Mouse (Mus musculus) ES-Bruce4 (cell line): Measurements from ENCODE around the gene Zbtb8b. TPM values are rescaled to one million over a fixed set of nuclear protein-coding genes. Genes with fewer than 3 reads are reported as not detected.
"Not testable (repeated sequence)": the region's sequence is repeated elsewhere in the genome, so short reads cannot be mapped to it uniquely, and the experiment has no call there.

Source experiments
- H3K27ac ChIP-seq: 2 replicates; pipeline ENCODE4 v1.5.1; 2012; ENCODE audit warnings: low read length, inconsistent platforms; ENCODE audit not compliant: insufficient read depth
- H3K27me3 ChIP-seq: 2 replicates; pipeline ENCODE4 v1.6.1; 2012; ENCODE audit warnings: mild to moderate bottlenecking, low read length, inconsistent platforms; ENCODE audit not compliant: control insufficient read depth, poor library complexity, insufficient read depth, severe bottlenecking
- H3K36me3 ChIP-seq: 2 replicates; pipeline ENCODE4 v1.6.1; 2012; ENCODE audit warnings: inconsistent platforms, mild to moderate bottlenecking, low read length, moderate library complexity; ENCODE audit not compliant: control insufficient read depth, poor library complexity, insufficient read depth, severe bottlenecking
- H3K4me1 ChIP-seq: one replicate; pipeline ENCODE4 v1.8.1; 2011; ENCODE audit warnings: low read length; ENCODE audit not compliant: control insufficient read depth, insufficient read depth
- H3K4me3 ChIP-seq: 2 replicates; pipeline ENCODE4 v1.5.1; 2011; ENCODE audit warnings: low read depth, mild to moderate bottlenecking, low read length
- H3K9ac ChIP-seq: 2 replicates; pipeline ENCODE4 v1.6.1; 2012; ENCODE audit warnings: low read depth, mild to moderate bottlenecking, inconsistent platforms; ENCODE audit not compliant: poor library complexity, severe bottlenecking
- H3K9me3 ChIP-seq: replicated peaks from 2 replicates; pipeline ENCODE4 v1.6.1; 2012; ENCODE audit warnings: mild to moderate bottlenecking, low read length, inconsistent platforms; ENCODE audit not compliant: control insufficient read depth, poor library complexity, insufficient read depth, severe bottlenecking
- CTCF ChIP-seq: IDR thresholded peaks from one replicate; pipeline ENCODE4 v1.8.1; 2011; ENCODE audit warnings: low read depth, low read length
- EP300 ChIP-seq: IDR thresholded peaks from 2 replicates; pipeline ENCODE4 v1.6.1; 2011; ENCODE audit warnings: low read depth, low read length; ENCODE audit not compliant: insufficient read depth
- POLR2A ChIP-seq: IDR thresholded peaks from one replicate; pipeline ENCODE4 v1.8.1; 2011; ENCODE audit warnings: low read length; ENCODE audit not compliant: insufficient read depth
- polyA plus RNA-seq: library from polyadenylated mRNA; stranded (reverse); fragments of >200 nt; gene quantifications from 2 replicates; pipeline ENCODE4 v1.2.4, GENCODE M21; 2011; ENCODE audit warnings: low read depth; ENCODE audit not compliant: missing spikeins, insufficient read depth, insufficient read length

Zbtb8b gene
- polyA plus RNA-seq, 1 experiment = 4.8 TPM

DNA sequence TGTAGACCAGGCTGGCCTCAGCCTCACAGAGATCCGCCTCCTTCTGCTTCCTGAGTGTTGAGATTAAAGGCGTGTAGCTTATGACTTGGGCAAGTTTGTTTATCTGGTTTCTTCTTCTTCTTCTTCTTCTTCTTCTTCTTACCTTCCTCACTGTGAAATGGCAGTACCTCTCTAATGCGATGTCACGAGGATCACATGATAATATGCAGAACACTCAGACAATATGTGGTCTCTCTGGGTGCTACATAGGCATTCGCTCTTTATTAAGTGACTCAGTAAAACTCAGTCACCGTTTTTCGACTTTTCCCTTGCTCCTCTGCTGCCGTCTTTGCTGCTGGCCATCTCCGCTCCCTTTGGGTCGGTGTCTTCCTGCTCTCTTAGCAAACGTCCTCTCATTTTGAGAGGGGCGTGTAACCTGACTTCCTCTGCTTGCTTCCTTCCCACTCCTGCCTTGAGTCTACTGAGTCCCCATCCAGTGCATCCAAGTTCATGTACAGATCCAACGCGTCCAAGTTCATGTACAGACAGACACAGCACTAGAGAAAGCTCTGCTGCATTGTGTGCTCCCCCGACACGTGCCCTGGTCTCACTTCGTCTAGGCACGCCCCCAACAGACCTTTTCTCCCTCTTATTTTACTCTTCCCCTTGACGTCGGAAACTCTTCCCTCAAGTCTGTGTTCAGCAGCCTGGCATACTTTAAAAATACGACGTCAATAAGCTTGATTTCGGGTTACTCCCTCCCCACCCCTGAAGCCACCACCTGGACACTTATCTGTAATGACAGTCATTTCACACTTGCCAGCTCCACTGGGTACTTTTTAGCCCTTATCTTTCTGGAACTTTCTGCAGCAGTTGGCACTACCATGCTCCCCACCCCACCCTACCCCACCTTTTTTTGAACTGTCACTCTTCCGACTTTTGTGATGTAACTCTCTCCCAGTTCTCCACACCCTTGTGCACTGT is 22.7 kb upstream of the Zbtb8b start:
- Histone ChIP-seq H3K4me3 (no peak overlapping the region), H3K4me1 (no peaks in the 10 kb centered on the region), H3K27me3 (no peaks in the 10 kb centered on the region), H3K27ac (no peak overlapping the region), H3K9ac (no peak overlapping the region), H3K9me3 (no peaks in the 10 kb centered on the region), H3K36me3 (peaks cover 20% of the 10 kb centered on the region)
- TF ChIP-seq CTCF = no peak

DNA sequence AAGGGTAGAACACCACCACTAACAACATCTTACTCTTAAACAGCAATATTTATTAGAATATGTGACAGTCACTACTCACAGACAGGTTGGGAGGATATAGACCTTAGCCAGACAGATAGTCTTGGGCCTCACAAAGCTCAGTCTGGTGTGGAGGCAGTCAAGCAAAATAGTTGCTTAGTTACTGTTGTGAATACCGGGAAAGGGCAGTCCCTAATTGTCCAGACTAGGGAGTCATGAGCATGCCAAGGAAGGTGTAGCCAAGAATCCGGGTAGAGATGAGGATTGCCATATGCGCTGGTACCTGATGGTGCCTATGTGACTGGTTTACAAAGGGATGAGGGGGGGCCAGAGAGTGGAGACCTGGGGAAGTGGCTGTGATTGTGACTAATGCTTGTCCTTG is 21.5 kb upstream of the Zbtb8b start:
- peak overlapping the region; percentile 60 for H3K9ac ChIP-seq
- no peak overlapping the region for H3K27ac ChIP-seq
- no peak for TF ChIP-seq EP300
- no peak for TF ChIP-seq POLR2A
- no peak for TF ChIP-seq CTCF
- H3K4me3 ChIP-seq = peak overlapping the region; percentile 78
- H3K27me3 ChIP-seq = no peaks in the 10 kb centered on the region
- no peaks in the 10 kb centered on the region for H3K9me3 ChIP-seq
- H3K4me1 ChIP-seq = no peaks in the 10 kb centered on the region
- peaks cover 9% of the 10 kb centered on the region for H3K36me3 ChIP-seq

DNA sequence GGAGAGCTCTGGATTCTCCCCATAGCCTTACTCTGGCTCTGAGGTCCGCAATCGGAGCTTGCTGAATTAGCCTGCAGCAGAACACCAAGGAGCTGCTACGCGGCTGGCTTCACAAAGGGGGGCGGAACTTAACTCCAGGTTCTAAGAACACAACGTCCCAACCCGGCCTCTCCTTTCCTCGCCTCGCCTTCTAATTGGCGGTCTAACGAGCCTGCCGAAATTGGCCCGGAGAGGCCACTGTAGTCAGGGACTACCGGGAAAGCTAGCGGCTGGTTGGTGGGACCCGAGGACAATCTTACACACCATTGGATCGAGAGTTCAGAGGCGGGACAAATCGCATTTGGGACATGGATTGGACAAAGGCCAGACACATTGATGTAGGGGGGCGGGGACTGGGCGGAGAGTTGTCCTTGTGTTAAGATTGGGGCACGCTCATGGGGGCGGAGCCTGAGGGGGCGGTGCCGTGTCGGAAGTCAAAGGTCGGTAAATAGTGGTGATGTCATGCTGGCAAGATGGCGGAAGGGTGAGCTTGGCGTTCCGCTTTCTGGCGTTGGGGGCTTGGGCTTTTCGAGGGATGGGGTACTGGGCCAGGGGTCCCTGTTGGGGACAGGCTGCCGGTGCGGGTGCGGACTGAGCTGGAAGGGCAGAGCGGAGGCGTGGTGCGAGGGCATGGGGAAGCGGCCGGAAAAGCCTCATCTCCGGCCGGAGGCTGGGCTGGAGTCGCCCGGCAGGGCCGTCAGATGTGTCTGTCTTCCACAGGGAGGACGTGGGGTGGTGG is 20.7 kb upstream of the Zbtb8b start, which contains the start of gene Bsdc1:
Gene Bsdc1 (plus strand): TSS at position 399 of the 778 bp plus-strand sequence.
- peaks cover 4% of the 10 kb centered on the region; the same call in 1 of the 2 replicates for H3K36me3 ChIP-seq
- no peaks in the 10 kb centered on the region for H3K4me1 ChIP-seq
- no peaks in the 10 kb centered on the region for H3K9me3 ChIP-seq
- H3K4me3 ChIP-seq = peak within 1 kb of the TSS; percentile 81
- H3K27me3 ChIP-seq = no peaks in the 10 kb centered on the region
- peak within 1 kb of the TSS; percentile 60 for H3K9ac ChIP-seq
- TF ChIP-seq CTCF (no peak), POLR2A (peak; percentile 39)
- H3K27ac ChIP-seq = peak within 1 kb of the TSS; percentile 86

DNA sequence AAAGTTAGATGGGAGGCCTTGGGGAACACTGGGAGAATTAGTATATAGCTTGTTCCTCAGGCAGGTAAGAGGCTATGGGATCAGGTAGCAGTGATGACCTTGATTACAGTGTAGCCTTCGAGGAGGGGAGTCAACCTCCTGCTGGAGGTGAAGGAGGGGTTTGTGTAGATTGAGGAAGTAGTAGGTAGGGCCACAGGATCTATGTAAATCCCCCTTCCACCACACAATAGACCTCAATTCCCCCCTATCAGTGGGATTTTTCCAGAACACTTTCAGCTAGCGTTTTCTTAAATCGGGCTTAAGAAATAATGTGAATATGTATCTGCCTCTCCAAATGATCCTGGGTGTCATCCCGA is 20.2 kb upstream of the Zbtb8b start:
- no peaks in the 10 kb centered on the region for H3K9me3 ChIP-seq
- peak overlapping the region; percentile 86 for H3K27ac ChIP-seq
- TF ChIP-seq CTCF (no peak), POLR2A (no peak)

DNA sequence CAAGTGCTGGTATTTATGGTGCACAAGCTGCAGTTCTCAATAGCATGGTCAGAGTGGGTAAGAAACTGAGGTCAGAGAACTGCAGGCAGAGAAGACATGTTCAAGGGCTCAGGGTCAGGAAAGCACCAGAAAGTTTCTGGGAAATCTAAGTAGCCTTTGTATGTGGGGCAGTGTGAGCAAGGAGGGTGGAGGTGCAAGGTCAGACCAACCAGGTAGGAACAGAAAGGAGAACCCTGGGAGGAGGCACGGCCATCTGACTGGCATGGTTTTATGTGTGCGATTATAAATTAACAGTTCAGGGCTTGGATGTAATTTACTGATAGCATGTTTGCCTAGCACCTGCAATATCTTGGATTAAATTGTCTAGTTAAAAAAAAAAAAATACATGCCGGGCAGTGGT is 19.1 kb upstream of the Zbtb8b start:
- Histone ChIP-seq H3K27me3 (no peaks in the 10 kb centered on the region), H3K9me3 (no peaks in the 10 kb centered on the region), H3K27ac (peak overlapping the region; percentile 60), H3K9ac (no peak overlapping the region), H3K36me3 (no peaks in the 10 kb centered on the region), H3K4me3 (no peak overlapping the region), H3K4me1 (no peaks in the 10 kb centered on the region)
- TF ChIP-seq EP300 (no peak), POLR2A (no peak), CTCF (no peak)

More for the DNA sequence above, 20.2 kb upstream of the Zbtb8b start:
- Histone ChIP-seq H3K4me1 (no peaks in the 10 kb centered on the region), H3K36me3 (peaks cover 2% of the 10 kb centered on the region; the same call in 1 of the 2 replicates), H3K9ac (peak overlapping the region; percentile 51; the same call in 1 of the 2 replicates), H3K27me3 (no peaks in the 10 kb centered on the region), H3K4me3 (peak overlapping the region; percentile 81)

DNA sequence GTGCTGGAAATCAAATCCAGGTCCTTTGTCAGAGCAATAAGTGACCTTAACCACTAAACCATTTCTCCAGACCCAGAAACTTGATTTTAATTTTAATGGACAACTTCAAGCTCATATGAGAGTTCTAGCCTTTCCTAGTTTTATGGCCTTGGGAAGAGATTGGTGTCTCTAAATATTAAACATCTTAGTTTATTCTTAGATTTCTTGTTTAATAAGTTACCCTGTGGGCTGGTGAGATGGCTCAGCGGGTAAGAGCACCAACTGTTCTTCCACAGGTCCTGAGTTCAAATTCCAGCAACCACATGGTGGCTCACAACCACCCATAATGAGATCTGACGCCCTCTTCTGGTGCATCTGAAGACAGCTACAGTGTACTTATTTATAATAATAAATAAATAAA is 16.7 kb upstream of the Zbtb8b start:
- H3K4me3 ChIP-seq, H3K9ac ChIP-seq, H3K36me3 ChIP-seq, H3K27ac ChIP-seq, H3K4me1 ChIP-seq, H3K27me3 ChIP-seq, H3K9me3 ChIP-seq: not testable (repeated sequence)
